Mouse (Mus musculus): Measurements from ENCODE around the gene Olfr403.

DNA sequence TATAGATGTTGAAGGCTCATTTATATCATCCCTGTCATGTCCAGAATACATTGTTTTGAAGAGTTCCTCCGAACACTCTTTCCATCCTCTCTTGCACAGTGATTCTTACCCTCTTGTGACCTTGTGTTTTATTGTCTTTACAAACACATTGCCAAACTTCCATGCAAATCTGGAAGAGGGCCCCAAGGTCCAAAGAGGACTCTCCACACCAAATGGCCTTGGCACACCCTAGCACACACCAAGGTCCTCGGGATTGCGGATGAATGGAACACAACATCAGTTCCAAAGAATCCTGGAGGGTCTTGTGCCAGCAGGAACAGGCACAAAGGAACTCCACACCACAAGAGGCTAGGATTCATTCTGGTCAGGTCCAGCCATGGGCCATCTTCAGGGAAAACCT, 55.2 kb downstream of the Olfr403 start:
- TF ChIP-seq TAL1 (IDR thresholded peaks at IDR 0.05; ENCODE audit: low read length) (no peak), GATA1 (IDR thresholded peaks at IDR 0.05; ENCODE audit: low read length) (no peak)

Data from erythroblast, embryonic 14.5 days (primary cell).